Mouse (Mus musculus) kidney, postnatal 0 days (tissue): ENCODE results near the gene Gm5089. TPM values are rescaled to one million over a fixed set of nuclear protein-coding genes. Genes with fewer than 3 reads are reported as not detected.
A peak's percentile ranks its signal among the peaks of the same experiment; 100 is the strongest.
"Not testable (repeated sequence)": the region's sequence is repeated elsewhere in the genome, so short reads cannot be mapped to it uniquely, and the experiment has no call there.

ENCODE experiments used
- ATAC-seq: fragments of 200-750 bp; cut with Nextera tagmentation; replicated peaks from 2 replicates; pipeline ENCODE4 v1.8.0; 2017; ENCODE audit warnings: low read depth, moderate number of reproducible peaks, moderate TSS enrichment, moderate library complexity; ENCODE audit not compliant: low FRiP score
- DNase-seq: peaks from one replicate; pipeline ENCODE4 v3.0.0-alpha.2; 2016; ENCODE audit warnings: low spot score
- H3K27ac ChIP-seq: fragments of 300-500 bp; sonication (generic); 2 replicates; pipeline ENCODE4 v1.5.1; 2014; ENCODE audit warnings: mild to moderate bottlenecking
- H3K27me3 ChIP-seq: fragments of 300-500 bp; sonication (generic); 2 replicates; pipeline ENCODE4 v1.6.1; 2014; ENCODE audit warnings: low read length, mixed read lengths; ENCODE audit not compliant: insufficient read depth
- H3K36me3 ChIP-seq: fragments of 300-500 bp; sonication (generic); 2 replicates; pipeline ENCODE4 v1.6.1; 2014; ENCODE audit warnings: low read length, mixed read lengths; ENCODE audit not compliant: insufficient read depth
- H3K4me1 ChIP-seq: fragments of 300-500 bp; sonication (generic); replicated peaks from 2 replicates; pipeline ENCODE4 v1.6.1; 2014; ENCODE audit warnings: antibody characterized with exemption, low read length, mixed read lengths; ENCODE audit not compliant: insufficient read depth
- H3K4me2 ChIP-seq: fragments of 300-500 bp; sonication (generic); 2 replicates; pipeline ENCODE4 v1.6.1; 2014; ENCODE audit warnings: mild to moderate bottlenecking, low read length, moderate library complexity, mixed read lengths
- H3K4me3 ChIP-seq: fragments of 300-500 bp; sonication (generic); replicated peaks from 2 replicates; pipeline ENCODE4 v1.5.1; 2014; ENCODE audit warnings: low read depth, low read length
- H3K9ac ChIP-seq: fragments of 300-500 bp; sonication (generic); 2 replicates; pipeline ENCODE4 v1.6.1; 2014; ENCODE audit warnings: low read depth, low read length
- H3K9me3 ChIP-seq: fragments of 300-500 bp; sonication (generic); replicated peaks from 2 replicates; pipeline ENCODE4 v1.6.1; 2016; ENCODE audit warnings: low read length, inconsistent platforms, mixed read lengths
- CTCF ChIP-seq: IDR thresholded peaks from 2 replicates; pipeline ENCODE4 v1.5.1; 2016; ENCODE audit warnings: antibody characterized with exemption, low read depth, mild to moderate bottlenecking, moderate library complexity
- WGBS: fragments of 180-500 bp; shearing (Covaris S2); extraction: QIAGEN DNeasy Blood & Tissue Kit; methylation state at CpG from one replicate; pipeline ENCODE4 v1.1.7; 2014; 5-methylcytosine and 5-hydroxymethylcytosine counted together
- polyA plus RNA-seq: library from polyadenylated mRNA; unstranded; fragments of >200 nt; fragmentation: Nextera tagmentation; extraction: Ambion mirVana; gene quantifications from 2 replicates; pipeline ENCODE4 v1.2.1, GENCODE M21; 2015

Gm5089 gene
- polyA plus RNA-seq, 1 experiment from 2014 or later: not detected

- under 1% methylated on average over 56 of the region's 62 CpGs for WGBS
- H3K4me2 ChIP-seq: peak within 1 kb of the TSS; percentile 80
- H3K4me1 ChIP-seq: peaks cover 18% of the 10 kb centered on the region
- H3K9me3 ChIP-seq: no peaks in the 10 kb centered on the region
- H3K4me3 ChIP-seq: peak within 1 kb of the TSS; percentile 40
- H3K36me3 ChIP-seq: no peaks in the 10 kb centered on the region
- DNase-seq: no peak
- peaks cover 88% of the 10 kb centered on the region for H3K27me3 ChIP-seq
- no peak within 1 kb of the TSS for H3K9ac ChIP-seq
- TF ChIP-seq CTCF: no peak
- no peak within 1 kb of the TSS for H3K27ac ChIP-seq
- 0 out of 2 replicates have a peak, but pooled peaks have one; percentile 29 for ATAC-seq
Observed at GRCm38 (mm10) chr14:122464763-122465741, 14.1 kb upstream of the Gm5089 start, which contains the start of gene Zic5. Zic5 (minus strand) TSS chr14:122465677.

DNA sequence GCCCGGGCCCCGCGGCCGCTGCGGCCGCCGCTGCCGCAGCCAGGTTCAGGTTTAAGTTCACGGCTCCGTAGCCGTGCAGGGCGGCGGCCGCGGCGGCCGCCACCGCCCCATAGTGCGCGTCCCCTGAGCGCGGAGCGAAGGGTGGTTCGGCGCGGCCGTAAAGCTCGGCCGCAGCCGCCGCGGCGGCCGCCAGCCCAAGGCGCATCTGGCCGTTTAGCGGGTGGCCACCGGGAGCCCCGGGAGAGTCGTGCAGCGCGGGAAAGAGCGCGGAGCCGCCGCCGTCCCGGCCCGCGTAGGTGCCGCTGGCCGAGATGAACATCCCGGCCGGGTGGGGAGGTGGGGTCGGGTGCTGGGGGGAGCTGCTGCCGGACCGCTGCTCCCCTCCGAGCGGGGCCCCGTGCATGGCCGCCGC lies 13.4 kb upstream of the Gm5089 start:
- peak; percentile 43 for ATAC-seq
- no peak overlapping the region for H3K9ac ChIP-seq
- peak overlapping the region; percentile 80 for H3K4me2 ChIP-seq
- H3K4me1 ChIP-seq: peaks cover 18% of the 10 kb centered on the region
- H3K9me3 ChIP-seq: no peaks in the 10 kb centered on the region
- TF ChIP-seq CTCF: no peak
- under 1% methylated on average over 39 of the region's 62 CpGs for WGBS
- peak overlapping the region; percentile 40 for H3K4me3 ChIP-seq
- DNase-seq: no peak
- H3K36me3 ChIP-seq: no peaks in the 10 kb centered on the region
- H3K27me3 ChIP-seq: peaks cover 87% of the 10 kb centered on the region
- no peak overlapping the region for H3K27ac ChIP-seq

GRCm38 (mm10) chr14:122463734-122464341 lies 12.9 kb upstream of the Gm5089 start:
- peak overlapping the region; percentile 80 for H3K4me2 ChIP-seq
- H3K4me3 ChIP-seq: peak overlapping the region; percentile 40
- H3K9ac ChIP-seq, H3K27ac ChIP-seq, H3K36me3 ChIP-seq, DNase-seq, H3K9me3 ChIP-seq: not testable (repeated sequence)
- ATAC-seq: peak; percentile 49; the same call in 1 of the 2 replicates
- peaks cover 82% of the 10 kb centered on the region for H3K27me3 ChIP-seq
- peaks cover 18% of the 10 kb centered on the region for H3K4me1 ChIP-seq
- WGBS: under 1% methylated on average over 50 of the region's 58 CpGs

DNA sequence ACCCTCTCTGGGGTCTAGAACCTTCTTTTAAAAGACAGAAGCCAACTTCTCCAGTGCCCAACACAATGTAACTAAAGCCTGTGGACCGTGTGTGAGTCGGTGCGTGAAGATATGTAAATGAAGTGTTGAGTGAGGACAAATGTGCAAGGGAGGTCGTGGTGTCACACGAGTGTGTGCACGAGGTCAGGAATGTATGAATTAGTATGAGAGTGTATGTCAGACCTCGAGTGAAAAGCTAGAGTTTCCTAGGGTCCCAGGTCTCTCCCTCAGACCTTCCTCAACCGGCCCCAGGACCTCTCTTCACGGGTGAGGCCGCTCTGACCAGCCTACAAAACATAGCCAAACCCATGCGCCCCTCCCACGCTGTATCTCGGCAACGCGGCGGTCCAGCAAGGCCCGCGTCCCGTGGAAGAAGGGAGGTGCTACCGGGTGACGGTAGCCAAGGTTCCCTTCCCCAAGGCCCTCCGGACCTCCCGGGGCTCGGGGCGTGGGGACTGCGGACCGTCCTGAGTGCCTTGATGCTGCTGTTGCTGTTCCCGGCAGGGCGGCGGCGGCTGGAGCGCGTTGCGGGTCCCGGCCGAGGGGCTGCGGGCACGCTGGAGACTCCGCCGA lies 12.3 kb upstream of the Gm5089 start:
- Histone ChIP-seq H3K27ac (no peak overlapping the region), H3K27me3 (peaks cover 76% of the 10 kb centered on the region), H3K9ac (no peak overlapping the region), H3K9me3 (no peaks in the 10 kb centered on the region), H3K4me3 (peak overlapping the region; percentile 40), H3K36me3 (no peaks in the 10 kb centered on the region), H3K4me1 (peaks cover 18% of the 10 kb centered on the region), H3K4me2 (peak overlapping the region; percentile 80)
- 3% methylated on average over 40 of the region's 40 CpGs for WGBS
- DNase-seq (no peak), ATAC-seq (no peak)
- TF ChIP-seq CTCF: no peak

DNA sequence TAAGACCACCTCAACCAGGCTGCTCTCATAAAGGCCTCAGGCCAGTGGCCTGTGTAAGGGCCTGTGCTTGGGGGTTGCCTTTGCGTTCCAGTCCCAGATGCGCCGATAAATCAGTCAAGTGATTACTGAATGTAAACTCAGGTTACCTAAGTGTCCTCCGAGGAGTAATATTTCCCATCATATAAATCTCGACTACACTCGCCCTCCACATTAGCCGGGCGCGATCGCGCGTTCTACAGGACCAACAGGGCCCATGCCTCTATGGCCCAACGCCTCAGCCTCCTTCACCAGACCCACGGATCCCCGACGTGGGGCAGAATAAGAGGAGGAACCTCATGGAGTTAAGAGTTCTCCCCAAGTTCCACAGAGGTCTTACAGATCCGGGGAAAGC lies 11.8 kb upstream of the Gm5089 start:
- H3K36me3 ChIP-seq: no peaks in the 10 kb centered on the region
- H3K9me3 ChIP-seq: no peaks in the 10 kb centered on the region
- 26% methylated on average over 17 of the region's 17 CpGs for WGBS
- H3K4me1 ChIP-seq: peaks cover 18% of the 10 kb centered on the region
- H3K4me2 ChIP-seq: no peak overlapping the region
- H3K4me3 ChIP-seq: no peak overlapping the region
- peaks cover 70% of the 10 kb centered on the region for H3K27me3 ChIP-seq
- TF ChIP-seq CTCF: no peak
- no peak overlapping the region for H3K9ac ChIP-seq
- ATAC-seq: no peak
- no peak overlapping the region for H3K27ac ChIP-seq
- no peak for DNase-seq

DNA sequence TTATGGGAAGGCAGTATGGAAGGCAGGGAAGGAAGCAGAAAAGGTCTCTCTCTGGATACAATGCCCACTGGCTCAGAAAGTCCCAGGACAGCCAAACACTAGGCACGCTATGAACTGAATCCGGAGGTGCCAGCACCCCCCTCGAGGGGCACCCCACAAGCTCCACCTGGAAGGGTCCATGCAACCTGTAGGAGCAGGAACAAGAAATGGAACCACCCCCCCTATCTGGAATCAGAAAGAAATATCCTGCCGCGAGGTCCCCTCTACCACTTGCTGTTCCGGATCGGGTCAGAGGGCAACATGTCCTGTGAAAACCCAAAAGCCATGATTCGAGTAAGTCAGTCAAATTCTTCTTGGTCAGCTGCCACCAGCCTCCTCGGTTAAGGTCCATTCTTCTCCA lies 11.1 kb upstream of the Gm5089 start:
- no peak overlapping the region for H3K27ac ChIP-seq
- TF ChIP-seq CTCF: no peak
- 33% methylated on average over 9 of the region's 9 CpGs for WGBS
- peaks cover 18% of the 10 kb centered on the region for H3K4me1 ChIP-seq
- H3K9me3 ChIP-seq: no peaks in the 10 kb centered on the region
- H3K9ac ChIP-seq: no peak overlapping the region
- ATAC-seq (no peak), DNase-seq (no peak)
- H3K27me3 ChIP-seq: peaks cover 63% of the 10 kb centered on the region
- H3K4me2 ChIP-seq: no peak overlapping the region
- H3K4me3 ChIP-seq: no peak overlapping the region
- no peaks in the 10 kb centered on the region for H3K36me3 ChIP-seq
